Mouse (Mus musculus): ENCODE results near the gene Igf2r. TPM values are rescaled to one million over a fixed set of nuclear protein-coding genes. Genes with fewer than 3 reads are reported as not detected.

Gene Igf2r
- polyA plus RNA-seq, 1 experiment from 2014 or later, result 43.1 TPM

DNA sequence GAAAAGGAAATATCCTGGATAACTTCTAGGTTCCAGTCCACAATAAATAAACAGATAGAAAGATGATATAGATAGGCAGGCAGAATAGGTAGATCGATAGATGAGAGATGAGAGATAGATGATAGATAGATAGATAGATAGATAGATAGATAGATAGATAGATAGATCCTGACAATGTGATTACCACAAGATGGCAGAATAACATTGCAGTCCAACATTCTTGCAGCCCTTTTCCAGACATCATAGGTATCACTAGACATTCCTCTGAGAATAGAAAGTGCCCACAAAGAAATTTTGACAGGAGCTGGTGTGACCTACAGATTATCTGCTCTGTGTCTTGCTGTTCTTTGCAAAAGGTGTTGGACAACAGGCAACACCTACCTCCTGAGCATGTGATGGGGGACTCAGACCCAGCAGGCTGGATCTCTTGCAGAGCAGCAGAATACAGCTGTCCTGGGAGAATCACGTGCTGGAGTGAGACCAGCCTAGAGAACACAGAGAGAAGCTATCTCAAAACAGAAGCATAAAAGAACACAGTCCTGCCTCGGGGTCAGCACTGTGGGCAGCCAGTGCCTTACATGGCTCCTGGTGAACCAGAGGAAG lies 28.1 kb upstream of the Igf2r start:
- no peaks in the 10 kb centered on the region for H3K27me3 ChIP-seq
- H3K4me1 ChIP-seq (replicated peaks), result peaks cover 33% of the 10 kb centered on the region
- WGBS, result 84% methylated on average over 3 of the region's 3 CpGs
- no peak overlapping the region for H3K4me2 ChIP-seq
- H3K36me3 ChIP-seq, result peaks cover 22% of the 10 kb centered on the region; the same call in 1 of the 2 replicates
- no peak overlapping the region for H3K9ac ChIP-seq (replicated peaks)
- H3K27ac ChIP-seq, result no peak overlapping the region
- no peaks in the 10 kb centered on the region for H3K9me3 ChIP-seq
- no peak overlapping the region for H3K4me3 ChIP-seq (replicated peaks)
- no peak for ATAC-seq (ENCODE audit: insufficient number of reproducible peaks, insufficient read depth, low FRiP score, low TSS enrichment, low read depth)

DNA sequence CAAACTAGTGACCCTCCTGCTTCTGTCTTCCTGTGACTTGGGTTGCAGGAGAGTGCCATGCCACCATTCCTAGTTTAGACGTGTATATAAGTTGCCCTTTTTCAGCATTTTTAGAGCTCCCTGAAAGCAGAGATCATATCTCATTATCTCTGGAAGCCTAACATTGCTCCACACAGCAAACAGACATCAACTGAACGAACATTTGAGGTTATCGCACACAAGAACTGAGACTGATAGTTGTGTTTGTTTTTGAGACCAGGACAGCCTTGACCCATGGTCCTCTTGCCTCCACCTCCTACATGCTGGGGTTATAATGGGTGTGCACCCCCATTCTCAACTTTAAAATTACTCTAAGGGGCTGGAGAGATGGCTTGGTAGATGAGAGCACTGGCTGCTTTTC lies 27.2 kb upstream of the Igf2r start:
- ATAC-seq (ENCODE audit: insufficient number of reproducible peaks, insufficient read depth, low FRiP score, low TSS enrichment, low read depth), result no peak
- peaks cover 36% of the 10 kb centered on the region for H3K4me1 ChIP-seq (replicated peaks)
- H3K27ac ChIP-seq, result no peak overlapping the region
- WGBS, result 89% methylated on average over 3 of the region's 3 CpGs
- H3K36me3 ChIP-seq, result peaks cover 22% of the 10 kb centered on the region; the same call in 1 of the 2 replicates
- H3K4me3 ChIP-seq (replicated peaks), result no peak overlapping the region
- no peak overlapping the region for H3K4me2 ChIP-seq
- H3K9me3 ChIP-seq, result no peaks in the 10 kb centered on the region
- no peaks in the 10 kb centered on the region for H3K27me3 ChIP-seq
- no peak overlapping the region for H3K9ac ChIP-seq (replicated peaks)

- Histone ChIP-seq H3K9me3 (peaks cover 2% of the 10 kb centered on the region; the same call in 1 of the 2 replicates), H3K4me1 (replicated peaks) (peaks cover 59% of the 10 kb centered on the region), H3K9ac (replicated peaks) (no peak overlapping the region), H3K36me3 (peaks cover 17% of the 10 kb centered on the region; the same call in 1 of the 2 replicates), H3K27ac (peak overlapping the region; percentile 91), H3K27me3 (no peaks in the 10 kb centered on the region), H3K4me2 (peak overlapping the region; percentile 21; the same call in 1 of the 2 replicates), H3K4me3 (replicated peaks) (no peak overlapping the region)
- peak; percentile 78 for ATAC-seq (ENCODE audit: insufficient number of reproducible peaks, insufficient read depth, low FRiP score, low TSS enrichment, low read depth)
- WGBS, result 29% methylated on average over 8 of the region's 8 CpGs
Measured at GRCm38 (mm10) chr17:12793660-12794406, 24.4 kb upstream of the Igf2r start.

DNA sequence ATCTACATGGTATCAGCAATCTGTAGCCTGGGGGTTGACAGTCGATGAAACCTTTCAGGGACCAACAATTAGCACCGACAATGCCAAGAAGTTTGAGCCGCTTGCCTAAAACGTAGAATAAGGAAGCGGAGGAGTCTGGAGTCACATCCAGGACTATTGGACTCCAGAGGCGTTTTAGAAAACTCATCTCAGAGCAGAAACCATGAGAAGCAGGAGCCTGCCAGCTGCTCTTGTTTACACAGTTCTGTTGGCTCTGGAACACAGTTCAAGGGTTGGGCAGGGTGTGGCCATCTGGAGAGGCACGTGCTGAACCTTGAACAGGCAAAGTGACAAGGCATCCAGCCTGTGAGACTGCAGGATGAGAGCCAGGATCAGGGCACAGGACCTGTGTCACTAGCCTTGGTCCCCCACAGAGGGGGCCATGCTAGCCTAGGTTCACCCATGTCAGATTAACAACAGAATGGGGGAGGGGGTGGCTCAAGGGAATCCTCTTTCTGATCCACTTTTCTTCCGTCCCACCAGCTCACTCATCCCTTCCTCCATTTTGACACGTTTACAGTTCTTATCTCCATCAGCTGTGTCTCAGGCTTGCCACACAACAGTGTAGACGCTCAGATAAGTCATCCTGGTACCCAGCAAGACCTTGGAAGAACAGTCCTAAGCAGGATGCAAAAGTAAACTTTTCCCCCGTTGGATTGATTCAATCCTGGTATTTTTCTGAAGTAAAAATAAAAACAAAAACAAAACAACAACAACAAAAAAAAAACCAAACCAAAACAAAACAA lies 23.1 kb upstream of the Igf2r start:
- Histone ChIP-seq H3K27ac (peak overlapping the region; percentile 60), H3K9me3 (peaks cover 14% of the 10 kb centered on the region), H3K9ac (replicated peaks) (no peak overlapping the region), H3K4me3 (replicated peaks) (no peak overlapping the region), H3K36me3 (peaks cover 18% of the 10 kb centered on the region), H3K4me1 (replicated peaks) (peaks cover 59% of the 10 kb centered on the region), H3K27me3 (no peaks in the 10 kb centered on the region), H3K4me2 (no peak overlapping the region)
- no peak for ATAC-seq (ENCODE audit: insufficient number of reproducible peaks, insufficient read depth, low FRiP score, low TSS enrichment, low read depth)
- WGBS, result 75% methylated on average over 11 of the region's 11 CpGs

GRCm38 (mm10) chr17:12791420-12791819 lies 22.0 kb upstream of the Igf2r start:
- Histone ChIP-seq H3K27me3 (no peaks in the 10 kb centered on the region), H3K9me3 (peaks cover 14% of the 10 kb centered on the region), H3K36me3 (peaks cover 23% of the 10 kb centered on the region), H3K4me2 (0 out of 2 replicates have a peak overlapping the region, but pooled peaks have one; percentile 0), H3K27ac (peak overlapping the region; percentile 90), H3K9ac (replicated peaks) (no peak overlapping the region), H3K4me3 (replicated peaks) (no peak overlapping the region), H3K4me1 (replicated peaks) (peaks cover 59% of the 10 kb centered on the region)
- 17% methylated on average over 4 of the region's 4 CpGs for WGBS
- ATAC-seq (ENCODE audit: insufficient number of reproducible peaks, insufficient read depth, low FRiP score, low TSS enrichment, low read depth), result peak; percentile 45

DNA sequence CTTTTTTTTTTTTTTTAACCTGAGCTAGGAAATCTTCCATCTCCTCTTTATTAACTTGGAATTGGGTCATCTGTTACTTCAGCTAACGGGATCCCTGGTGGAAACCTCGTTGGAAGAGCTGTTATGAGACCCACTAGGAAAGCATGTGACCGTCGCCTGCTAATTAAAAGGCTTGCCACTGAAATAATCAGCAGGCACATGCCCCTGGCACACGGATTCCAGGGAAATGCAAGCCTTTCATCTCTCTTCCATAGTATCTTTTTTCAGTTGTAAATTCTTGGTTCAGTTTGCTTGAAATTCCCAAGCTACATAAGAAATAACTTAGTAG lies 21.6 kb upstream of the Igf2r start:
- H3K4me3 ChIP-seq (replicated peaks), result no peak overlapping the region
- H3K4me1 ChIP-seq (replicated peaks), result peaks cover 59% of the 10 kb centered on the region
- H3K4me2 ChIP-seq, result peak overlapping the region; percentile 27; the same call in 1 of the 2 replicates
- peaks cover 14% of the 10 kb centered on the region for H3K9me3 ChIP-seq
- WGBS, result 7% methylated on average over 5 of the region's 5 CpGs
- no peaks in the 10 kb centered on the region for H3K27me3 ChIP-seq
- peak overlapping the region; percentile 90 for H3K27ac ChIP-seq
- H3K36me3 ChIP-seq, result peaks cover 26% of the 10 kb centered on the region
- no peak for ATAC-seq (ENCODE audit: insufficient number of reproducible peaks, insufficient read depth, low FRiP score, low TSS enrichment, low read depth)
- H3K9ac ChIP-seq (replicated peaks), result no peak overlapping the region

DNA sequence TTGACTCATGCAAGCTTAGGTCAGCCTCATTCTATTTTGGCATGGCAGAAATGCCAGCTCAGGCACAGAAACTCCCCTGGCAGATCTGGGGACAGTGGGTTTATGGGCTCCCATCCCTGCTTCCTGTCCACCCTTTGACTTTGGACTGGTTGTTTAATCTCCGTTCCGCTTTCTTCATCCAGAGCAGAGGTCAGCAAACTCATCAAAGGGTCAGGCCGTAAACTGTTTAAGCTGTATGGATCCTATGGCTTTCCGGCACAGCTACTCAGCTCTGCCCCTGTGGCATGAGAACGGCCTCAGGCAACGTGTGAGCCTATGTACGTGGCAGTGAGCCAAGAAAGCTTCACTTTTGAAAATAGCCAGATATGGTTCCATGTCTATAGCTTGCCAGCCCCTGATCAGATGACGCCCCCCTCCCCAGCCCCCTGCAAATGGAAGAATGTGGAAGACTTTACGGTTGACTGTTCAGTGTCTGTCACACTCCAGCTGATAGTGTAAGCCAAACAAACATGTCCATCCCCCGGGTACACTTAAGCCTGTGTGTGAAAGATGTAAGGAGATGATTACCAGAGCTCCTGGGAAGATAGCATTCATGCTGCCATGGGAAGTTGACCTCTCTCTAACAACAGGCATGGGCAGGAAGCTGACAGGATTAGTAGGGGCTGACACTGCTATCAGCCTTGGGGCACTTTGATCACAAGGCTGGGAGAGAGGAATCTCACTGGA lies 21.1 kb upstream of the Igf2r start:
- peak overlapping the region; percentile 27 for H3K4me2 ChIP-seq
- H3K9me3 ChIP-seq, result peaks cover 14% of the 10 kb centered on the region
- peak; percentile 63 for ATAC-seq (ENCODE audit: insufficient number of reproducible peaks, insufficient read depth, low FRiP score, low TSS enrichment, low read depth)
- WGBS, result 5% methylated on average over 10 of the region's 10 CpGs
- no peaks in the 10 kb centered on the region for H3K27me3 ChIP-seq
- no peak overlapping the region for H3K4me3 ChIP-seq (replicated peaks)
- H3K9ac ChIP-seq (replicated peaks), result no peak overlapping the region
- H3K27ac ChIP-seq, result peak overlapping the region; percentile 90
- peaks cover 57% of the 10 kb centered on the region for H3K4me1 ChIP-seq (replicated peaks)
- H3K36me3 ChIP-seq, result peaks cover 32% of the 10 kb centered on the region

- 71% methylated on average over 11 of the region's 11 CpGs for WGBS
- Histone ChIP-seq H3K4me1 (replicated peaks) (peaks cover 43% of the 10 kb centered on the region), H3K9ac (replicated peaks) (no peak overlapping the region), H3K36me3 (peaks cover 36% of the 10 kb centered on the region), H3K27ac (0 out of 2 replicates have a peak overlapping the region, but pooled peaks have one; percentile 53), H3K4me2 (no peak overlapping the region), H3K27me3 (no peaks in the 10 kb centered on the region), H3K9me3 (peaks cover 5% of the 10 kb centered on the region), H3K4me3 (replicated peaks) (no peak overlapping the region)
- no peak for ATAC-seq (ENCODE audit: insufficient number of reproducible peaks, insufficient read depth, low FRiP score, low TSS enrichment, low read depth)
Measured at GRCm38 (mm10) chr17:12782861-12783847, 13.7 kb upstream of the Igf2r start.

GRCm38 (mm10) chr17:12781101-12781500 lies 11.6 kb upstream of the Igf2r start:
- no peak overlapping the region for H3K4me3 ChIP-seq (replicated peaks)
- H3K4me2 ChIP-seq, result peak overlapping the region; percentile 46
- H3K4me1 ChIP-seq (replicated peaks), result peaks cover 43% of the 10 kb centered on the region
- 18% methylated on average over 5 of the region's 5 CpGs for WGBS
- H3K36me3 ChIP-seq, result peaks cover 32% of the 10 kb centered on the region
- H3K27me3 ChIP-seq, result no peaks in the 10 kb centered on the region
- no peak; the same call in none of the 2 replicates for ATAC-seq (ENCODE audit: insufficient number of reproducible peaks, insufficient read depth, low FRiP score, low TSS enrichment, low read depth)
- H3K9ac ChIP-seq (replicated peaks), result no peak overlapping the region
- H3K9me3 ChIP-seq, result no peaks in the 10 kb centered on the region
- H3K27ac ChIP-seq, result peak overlapping the region; percentile 86

- Histone ChIP-seq H3K27me3 (no peaks in the 10 kb centered on the region), H3K4me1 (replicated peaks) (peaks cover 43% of the 10 kb centered on the region), H3K4me3 (replicated peaks) (no peak overlapping the region), H3K4me2 (peak overlapping the region; percentile 46), H3K27ac (peak overlapping the region; percentile 86), H3K9me3 (peaks cover 5% of the 10 kb centered on the region; the same call in 1 of the 2 replicates), H3K9ac (replicated peaks) (no peak overlapping the region), H3K36me3 (peaks cover 30% of the 10 kb centered on the region)
- 20% methylated on average over 8 of the region's 8 CpGs for WGBS
- ATAC-seq (ENCODE audit: insufficient number of reproducible peaks, insufficient read depth, low FRiP score, low TSS enrichment, low read depth), result peak; percentile 30; the same call in 1 of the 2 replicates
Measured at GRCm38 (mm10) chr17:12780125-12780524, 10.7 kb upstream of the Igf2r start.
